Mouse (Mus musculus) cerebellum, postnatal 4 days (tissue): Measurements from ENCODE around the gene BC052040.

Source experiments
- DNase-seq, 2 experiments: peaks; one replicate each; pipeline ENCODE4 v3.0.0; 2022; ENCODE audit warnings: low spot score in 2 of 2, mixed read lengths in 1 of 2

The BC052040 gene

GRCm38 (mm10) chr2:115769597-115770305 lies 188.2 kb downstream of the BC052040 start:
- DNase-seq: no peak

- DNase-seq: no peak
Measured at GRCm38 (mm10) chr2:115772709-115773108, 191.2 kb downstream of the BC052040 start.

GRCm38 (mm10) chr2:115774153-115774908 lies 192.8 kb downstream of the BC052040 start:
- DNase-seq: no peak

GRCm38 (mm10) chr2:115775488-115776217 lies 194.1 kb downstream of the BC052040 start:
- DNase-seq: no peak

- DNase-seq: no peak
Measured at GRCm38 (mm10) chr2:115776924-115777860, 195.7 kb downstream of the BC052040 start.

GRCm38 (mm10) chr2:115780546-115781011 lies 199.1 kb downstream of the BC052040 start:
- DNase-seq: no peak

- no peak for DNase-seq
Measured at GRCm38 (mm10) chr2:115785687-115786086, 204.2 kb downstream of the BC052040 start.

- DNase-seq: no peak
Measured at GRCm38 (mm10) chr2:115798839-115799238, 217.3 kb downstream of the BC052040 start.

GRCm38 (mm10) chr2:115808376-115808775 lies 226.9 kb downstream of the BC052040 start:
- DNase-seq: no peak

GRCm38 (mm10) chr2:115813316-115813715 lies 231.8 kb downstream of the BC052040 start:
- no peak for DNase-seq

GRCm38 (mm10) chr2:115813721-115814120 lies 232.2 kb downstream of the BC052040 start:
- no peak for DNase-seq

- DNase-seq: no peak
Measured at GRCm38 (mm10) chr2:115817959-115818358, 236.4 kb downstream of the BC052040 start.

GRCm38 (mm10) chr2:115822361-115822760 lies 240.8 kb downstream of the BC052040 start:
- no peak for DNase-seq
